Mouse (Mus musculus): ENCODE measurements around the gene Sema5b. TPM values are rescaled to one million over a fixed set of nuclear protein-coding genes. Genes with fewer than 3 reads are reported as not detected.

The Sema5b gene
- polyA plus RNA-seq, 1 experiment from 2014 or later, result 18.1 TPM

DNA sequence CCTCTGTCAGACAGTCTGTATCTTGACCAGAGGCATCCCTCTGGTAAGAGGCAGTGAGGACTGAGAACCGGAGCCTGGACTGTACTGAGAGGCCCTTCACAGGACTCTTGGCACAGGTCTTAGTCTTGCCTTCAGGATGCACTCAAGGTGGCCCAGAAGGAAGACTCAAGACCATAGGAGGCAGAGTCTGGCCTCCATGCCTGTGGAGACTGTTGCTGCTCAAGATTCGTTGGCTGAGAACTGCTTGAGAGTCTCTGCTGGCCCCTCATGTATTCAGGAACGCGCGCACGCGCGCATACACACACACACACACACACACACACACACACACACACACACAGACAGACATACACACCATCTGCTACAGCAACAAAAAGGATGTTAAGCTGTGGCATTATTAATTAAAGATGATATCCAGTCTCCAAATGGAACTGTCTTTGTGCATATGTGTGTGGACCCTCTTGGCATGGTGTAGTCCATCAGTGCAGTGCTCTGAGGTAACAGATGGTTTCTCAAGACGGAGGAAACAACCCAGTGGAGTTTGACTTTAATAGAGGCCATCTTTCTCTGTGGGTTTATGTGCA lies 123.0 kb downstream of the Sema5b start:
- Histone ChIP-seq H3K27me3 (ENCODE audit: control insufficient read depth, insufficient read depth, low read length) (no peaks in the 10 kb centered on the region), H3K4me3 (ENCODE audit: low read depth, low read length) (no peak overlapping the region), H3K27ac (ENCODE audit: low read depth, low read length) (no peak overlapping the region), H3K4me2 (ENCODE audit: low read depth, low read length) (no peak overlapping the region), H3K36me3 (ENCODE audit: control insufficient read depth, insufficient read depth, low read length) (no peaks in the 10 kb centered on the region), H3K4me1 (ENCODE audit: control insufficient read depth, insufficient read depth, low read length) (0 out of 2 replicates have a peak, but pooled peaks cover 2% of the 10 kb centered on the region), H3K9me3 (ENCODE audit: control insufficient read depth, low read length) (no peaks in the 10 kb centered on the region), H3K9ac (replicated peaks; ENCODE audit: low read depth, low read length) (no peak overlapping the region)
- WGBS, result 93% methylated on average over 9 of the region's 9 CpGs
- no peak for ATAC-seq (ENCODE audit: low read depth)

DNA sequence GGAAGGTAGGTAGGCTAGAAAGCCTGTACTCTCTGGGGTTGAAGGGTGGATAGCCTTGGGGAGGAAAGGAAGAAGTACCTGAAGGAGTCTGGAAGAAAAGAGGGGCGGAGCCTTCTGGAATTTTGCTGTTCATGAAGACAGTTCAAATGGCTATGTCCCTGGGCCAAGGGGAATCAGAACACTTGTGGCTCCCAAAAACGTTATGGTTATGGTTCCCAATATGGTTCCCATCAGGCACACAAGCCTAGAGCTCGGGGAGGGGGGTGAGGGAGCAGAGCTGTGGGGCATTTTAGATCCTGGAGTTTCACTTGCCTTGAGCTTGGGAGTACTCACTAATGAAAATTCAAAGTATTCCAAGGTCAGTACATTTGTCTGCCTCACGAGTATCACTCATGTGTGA lies 123.9 kb downstream of the Sema5b start:
- Histone ChIP-seq H3K36me3 (ENCODE audit: control insufficient read depth, insufficient read depth, low read length) (no peaks in the 10 kb centered on the region), H3K4me1 (ENCODE audit: control insufficient read depth, insufficient read depth, low read length) (0 out of 2 replicates have a peak, but pooled peaks cover 2% of the 10 kb centered on the region), H3K9ac (replicated peaks; ENCODE audit: low read depth, low read length) (no peak overlapping the region), H3K9me3 (ENCODE audit: control insufficient read depth, low read length) (no peaks in the 10 kb centered on the region), H3K27ac (ENCODE audit: low read depth, low read length) (no peak overlapping the region), H3K4me3 (ENCODE audit: low read depth, low read length) (no peak overlapping the region), H3K4me2 (ENCODE audit: low read depth, low read length) (no peak overlapping the region), H3K27me3 (ENCODE audit: control insufficient read depth, insufficient read depth, low read length) (no peaks in the 10 kb centered on the region)
- ATAC-seq (ENCODE audit: low read depth), result no peak
- WGBS, result 89% methylated on average over 4 of the region's 4 CpGs

DNA sequence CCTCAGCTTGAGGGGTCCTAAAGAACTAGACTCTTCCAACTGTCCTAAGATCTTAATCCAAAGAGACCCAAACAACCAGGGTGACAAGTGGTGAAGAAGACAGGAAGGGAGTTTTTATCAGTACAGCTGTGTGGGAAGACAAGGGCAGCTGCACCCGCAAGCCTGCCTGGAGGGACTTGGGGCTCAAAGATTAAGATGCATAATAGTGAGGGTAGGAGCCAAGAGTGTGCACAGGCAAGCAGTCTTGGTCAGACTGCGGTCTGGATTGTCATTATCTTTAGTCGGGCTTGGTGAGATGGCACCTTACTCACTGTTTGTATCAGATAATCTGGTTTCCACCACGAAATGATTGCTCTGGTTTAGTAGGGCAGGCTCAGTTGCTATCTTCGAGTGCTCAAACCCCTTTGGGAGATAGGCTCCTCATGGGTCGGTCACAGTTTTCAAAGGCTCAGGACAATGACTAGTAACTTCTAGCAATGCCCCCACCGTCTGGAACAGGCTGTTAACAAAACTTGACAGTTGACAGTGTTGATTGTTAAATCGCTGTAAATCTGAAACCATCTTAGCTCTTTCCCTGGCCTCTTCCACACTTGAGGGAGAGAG lies 136.7 kb downstream of the Sema5b start:
- Histone ChIP-seq H3K4me3 (ENCODE audit: low read depth, low read length) (no peak overlapping the region), H3K9ac (replicated peaks; ENCODE audit: low read depth, low read length) (no peak overlapping the region), H3K27me3 (ENCODE audit: control insufficient read depth, insufficient read depth, low read length) (no peaks in the 10 kb centered on the region; the same call in 1 of the 2 replicates), H3K36me3 (ENCODE audit: control insufficient read depth, insufficient read depth, low read length) (no peaks in the 10 kb centered on the region), H3K4me2 (ENCODE audit: low read depth, low read length) (no peak overlapping the region), H3K27ac (ENCODE audit: low read depth, low read length) (no peak overlapping the region), H3K9me3 (ENCODE audit: control insufficient read depth, low read length) (no peaks in the 10 kb centered on the region), H3K4me1 (ENCODE audit: control insufficient read depth, insufficient read depth, low read length) (no peaks in the 10 kb centered on the region)
- no peak for ATAC-seq (ENCODE audit: low read depth)
- WGBS, result 82% methylated on average over 8 of the region's 8 CpGs

DNA sequence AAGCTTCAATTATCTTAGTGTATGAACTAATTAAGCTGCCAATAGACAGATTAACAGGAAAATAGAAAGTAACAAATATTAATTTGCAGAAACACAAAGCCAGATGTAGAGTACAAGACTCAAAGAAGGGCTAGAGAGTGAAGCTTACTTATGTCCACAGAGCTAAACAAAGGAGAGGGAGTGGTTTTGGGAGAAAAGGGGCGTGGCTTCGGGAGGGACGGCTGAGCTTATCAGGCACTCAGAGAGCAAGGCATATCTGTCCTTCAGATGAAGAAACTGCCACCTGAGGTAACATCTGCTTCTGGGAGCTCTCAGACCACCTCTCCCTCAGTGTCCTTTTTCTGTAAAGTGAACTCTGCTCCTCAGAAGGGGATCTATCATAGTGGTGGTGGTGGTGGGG lies 137.5 kb downstream of the Sema5b start:
- Histone ChIP-seq H3K9ac (replicated peaks; ENCODE audit: low read depth, low read length) (no peak overlapping the region), H3K27ac (ENCODE audit: low read depth, low read length) (no peak overlapping the region), H3K9me3 (ENCODE audit: control insufficient read depth, low read length) (no peaks in the 10 kb centered on the region), H3K27me3 (ENCODE audit: control insufficient read depth, insufficient read depth, low read length) (no peaks in the 10 kb centered on the region; the same call in 1 of the 2 replicates), H3K4me2 (ENCODE audit: low read depth, low read length) (no peak overlapping the region), H3K4me1 (ENCODE audit: control insufficient read depth, insufficient read depth, low read length) (no peaks in the 10 kb centered on the region), H3K36me3 (ENCODE audit: control insufficient read depth, insufficient read depth, low read length) (no peaks in the 10 kb centered on the region), H3K4me3 (ENCODE audit: low read depth, low read length) (no peak overlapping the region)
- no peak for ATAC-seq (ENCODE audit: low read depth)
- WGBS, result 32% methylated on average over 3 of the region's 3 CpGs

DNA sequence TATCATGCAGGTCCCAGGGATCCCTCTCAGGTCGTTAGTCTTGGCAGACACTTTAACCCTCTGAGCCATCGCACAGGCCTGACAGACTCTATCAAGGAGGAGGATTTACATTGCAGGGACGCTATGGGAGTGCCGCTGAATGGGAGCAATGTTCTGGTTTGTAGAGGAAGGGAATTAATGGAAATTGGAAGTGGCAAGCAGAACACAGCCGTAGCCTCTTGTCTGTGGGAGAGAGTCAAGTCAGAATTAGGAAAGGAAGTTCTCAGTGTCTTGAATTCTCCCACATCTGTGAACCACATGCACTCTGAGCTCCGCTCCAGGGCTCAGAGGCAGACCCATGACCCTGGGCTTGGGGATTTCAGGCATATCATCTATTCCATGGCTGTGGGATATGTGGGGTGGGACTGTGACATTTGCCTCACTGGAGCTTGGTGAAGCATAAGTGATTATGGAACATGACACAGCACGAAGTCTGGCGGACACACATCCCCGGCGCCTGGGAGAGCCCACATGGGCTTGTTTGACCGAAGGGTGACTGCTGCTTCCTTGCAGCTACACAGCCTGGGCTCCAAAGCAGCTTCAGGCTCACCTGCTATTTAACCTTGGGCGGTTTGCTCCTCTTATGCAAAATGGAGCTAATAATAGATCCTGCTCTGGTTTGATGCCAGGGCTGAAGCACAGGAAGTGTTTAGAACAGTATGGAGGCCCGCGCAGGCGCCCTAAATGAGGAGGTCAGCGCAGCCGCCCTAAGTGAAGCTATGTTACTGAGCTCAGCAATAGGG lies 140.6 kb downstream of the Sema5b start:
- Histone ChIP-seq H3K4me2 (ENCODE audit: low read depth, low read length) (no peak overlapping the region), H3K4me1 (ENCODE audit: control insufficient read depth, insufficient read depth, low read length) (no peaks in the 10 kb centered on the region), H3K27me3 (ENCODE audit: control insufficient read depth, insufficient read depth, low read length) (no peaks in the 10 kb centered on the region; the same call in 1 of the 2 replicates), H3K36me3 (ENCODE audit: control insufficient read depth, insufficient read depth, low read length) (no peaks in the 10 kb centered on the region), H3K27ac (ENCODE audit: low read depth, low read length) (no peak overlapping the region), H3K9ac (replicated peaks; ENCODE audit: low read depth, low read length) (no peak overlapping the region), H3K4me3 (ENCODE audit: low read depth, low read length) (no peak overlapping the region), H3K9me3 (ENCODE audit: control insufficient read depth, low read length) (no peaks in the 10 kb centered on the region)
- 52% methylated on average over 17 of the region's 17 CpGs for WGBS
- peak; percentile 53; the same call in 1 of the 2 replicates for ATAC-seq (ENCODE audit: low read depth)

DNA sequence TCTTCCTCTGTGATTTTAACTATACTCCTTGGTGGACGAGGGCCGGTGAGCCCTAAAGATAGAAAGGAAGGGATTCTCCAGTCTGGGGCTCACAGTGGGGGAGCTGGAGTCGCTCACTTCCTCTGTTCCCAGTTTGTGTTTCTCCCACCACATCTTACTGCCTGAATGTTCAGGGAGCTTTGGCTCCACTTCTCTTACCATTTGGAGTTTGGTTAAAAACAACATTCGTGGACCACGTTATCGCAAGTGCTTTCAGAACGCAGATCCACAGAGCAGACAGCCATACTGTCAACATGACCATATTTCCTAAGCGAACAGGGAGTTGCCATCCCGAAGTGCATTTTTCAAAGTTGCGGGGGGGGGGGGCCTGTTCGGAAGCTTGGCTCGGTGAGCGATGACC lies 144.1 kb downstream of the Sema5b start:
- WGBS, result 78% methylated on average over 13 of the region's 13 CpGs
- Histone ChIP-seq H3K9me3 (ENCODE audit: control insufficient read depth, low read length) (no peaks in the 10 kb centered on the region), H3K9ac (replicated peaks; ENCODE audit: low read depth, low read length) (no peak overlapping the region), H3K36me3 (ENCODE audit: control insufficient read depth, insufficient read depth, low read length) (no peaks in the 10 kb centered on the region), H3K27me3 (ENCODE audit: control insufficient read depth, insufficient read depth, low read length) (no peaks in the 10 kb centered on the region), H3K27ac (ENCODE audit: low read depth, low read length) (no peak overlapping the region), H3K4me1 (ENCODE audit: control insufficient read depth, insufficient read depth, low read length) (no peaks in the 10 kb centered on the region), H3K4me2 (ENCODE audit: low read depth, low read length) (no peak overlapping the region), H3K4me3 (ENCODE audit: low read depth, low read length) (no peak overlapping the region)
- no peak for ATAC-seq (ENCODE audit: low read depth)

DNA sequence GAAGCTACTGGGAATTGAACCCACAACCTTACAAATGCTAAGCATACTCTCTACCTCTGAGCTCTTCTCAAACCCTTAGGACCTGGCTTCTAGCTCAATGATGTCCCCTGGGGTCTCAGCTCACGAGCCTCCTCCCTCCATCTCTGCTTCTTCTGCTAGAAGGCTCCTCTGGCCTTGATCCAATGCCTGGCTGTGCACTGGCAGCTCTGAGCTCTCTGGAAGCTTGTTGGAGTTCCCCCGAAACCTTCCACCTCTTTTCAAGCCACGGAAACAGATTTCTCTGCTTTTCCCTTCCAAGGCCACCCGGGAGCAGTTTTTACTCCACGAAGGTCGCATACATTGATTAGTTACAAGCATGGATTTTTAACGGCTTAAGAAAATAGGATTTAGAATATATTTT lies 145.5 kb downstream of the Sema5b start:
- Histone ChIP-seq H3K4me2 (ENCODE audit: low read depth, low read length) (no peak overlapping the region), H3K9me3 (ENCODE audit: control insufficient read depth, low read length) (no peaks in the 10 kb centered on the region), H3K27ac (ENCODE audit: low read depth, low read length) (no peak overlapping the region), H3K4me1 (ENCODE audit: control insufficient read depth, insufficient read depth, low read length) (no peaks in the 10 kb centered on the region), H3K36me3 (ENCODE audit: control insufficient read depth, insufficient read depth, low read length) (no peaks in the 10 kb centered on the region), H3K4me3 (ENCODE audit: low read depth, low read length) (no peak overlapping the region), H3K9ac (replicated peaks; ENCODE audit: low read depth, low read length) (no peak overlapping the region), H3K27me3 (ENCODE audit: control insufficient read depth, insufficient read depth, low read length) (no peaks in the 10 kb centered on the region)
- WGBS, result 66% methylated on average over 7 of the region's 7 CpGs
- no peak for ATAC-seq (ENCODE audit: low read depth)

DNA sequence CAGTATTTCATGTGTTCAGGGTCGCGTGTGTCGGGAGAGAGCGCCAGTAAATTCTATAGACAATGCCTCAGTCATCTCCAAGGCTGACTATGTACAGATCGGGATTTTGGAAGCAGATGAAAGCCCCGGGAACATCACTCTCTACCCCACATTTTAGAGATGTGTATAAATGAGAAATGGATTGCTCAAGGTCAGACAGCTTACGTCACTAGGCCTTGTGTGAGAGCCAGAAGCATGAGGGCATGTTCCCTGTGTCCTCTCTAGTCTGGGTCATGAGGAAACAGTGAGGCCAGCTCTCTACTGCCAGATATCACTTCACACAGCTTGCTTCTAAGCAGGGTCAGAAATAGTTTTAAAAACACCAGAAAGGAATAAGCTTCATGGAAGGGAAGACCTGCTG lies 150.7 kb downstream of the Sema5b start:
- Histone ChIP-seq H3K27me3 (ENCODE audit: control insufficient read depth, insufficient read depth, low read length) (no peaks in the 10 kb centered on the region), H3K4me3 (ENCODE audit: low read depth, low read length) (no peak overlapping the region), H3K27ac (ENCODE audit: low read depth, low read length) (no peak overlapping the region), H3K9ac (replicated peaks; ENCODE audit: low read depth, low read length) (no peak overlapping the region), H3K36me3 (ENCODE audit: control insufficient read depth, insufficient read depth, low read length) (no peaks in the 10 kb centered on the region), H3K4me2 (ENCODE audit: low read depth, low read length) (no peak overlapping the region), H3K9me3 (ENCODE audit: control insufficient read depth, low read length) (no peaks in the 10 kb centered on the region), H3K4me1 (ENCODE audit: control insufficient read depth, insufficient read depth, low read length) (no peaks in the 10 kb centered on the region)
- no peak for ATAC-seq (ENCODE audit: low read depth)
- 87% methylated on average over 7 of the region's 7 CpGs for WGBS

DNA sequence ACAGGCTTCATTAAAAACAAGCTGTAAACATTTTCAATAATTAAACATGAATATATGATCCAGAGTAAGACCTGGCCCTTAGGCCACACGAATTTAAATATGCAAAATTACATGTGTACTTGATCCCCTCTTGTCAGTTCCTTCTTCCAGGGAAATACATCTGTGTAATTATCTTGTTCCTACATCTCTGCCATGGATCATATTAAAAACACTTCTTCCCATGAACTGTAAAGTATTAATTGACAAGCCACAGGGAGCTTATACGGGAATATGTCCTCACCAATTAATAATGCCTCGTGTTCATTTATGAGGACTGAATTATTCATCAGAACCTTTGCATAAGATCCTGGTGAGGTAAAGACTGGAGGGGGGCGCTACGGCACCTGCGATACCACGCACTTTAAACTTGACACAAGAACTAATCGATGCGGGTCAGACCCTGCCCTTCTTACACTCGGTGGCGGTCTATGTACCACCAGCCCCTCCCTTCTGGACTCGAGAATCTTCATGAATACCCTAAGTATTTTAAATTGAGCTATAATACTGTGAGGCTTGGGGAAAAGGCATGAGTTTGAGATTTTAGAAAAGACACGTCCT lies 153.4 kb downstream of the Sema5b start:
- H3K9me3 ChIP-seq (ENCODE audit: control insufficient read depth, low read length), result no peaks in the 10 kb centered on the region
- H3K4me2 ChIP-seq (ENCODE audit: low read depth, low read length), result no peak overlapping the region
- no peaks in the 10 kb centered on the region for H3K27me3 ChIP-seq (ENCODE audit: control insufficient read depth, insufficient read depth, low read length)
- no peak overlapping the region for H3K27ac ChIP-seq (ENCODE audit: low read depth, low read length)
- H3K4me3 ChIP-seq (ENCODE audit: low read depth, low read length), result no peak overlapping the region
- 0 out of 2 replicates have a peak, but pooled peaks cover 3% of the 10 kb centered on the region for H3K36me3 ChIP-seq (ENCODE audit: control insufficient read depth, insufficient read depth, low read length)
- WGBS, result 77% methylated on average over 13 of the region's 13 CpGs
- ATAC-seq (ENCODE audit: low read depth), result no peak
- H3K4me1 ChIP-seq (ENCODE audit: control insufficient read depth, insufficient read depth, low read length), result no peaks in the 10 kb centered on the region
- no peak overlapping the region for H3K9ac ChIP-seq (replicated peaks; ENCODE audit: low read depth, low read length)
